Mouse (Mus musculus): ENCODE data around the gene Gm15557. TPM values are rescaled to one million over a fixed set of nuclear protein-coding genes. Genes with fewer than 3 reads are reported as not detected.
A peak's percentile ranks its signal among the peaks of the same experiment; 100 is the strongest.

Gm15557 gene
- polyA plus RNA-seq, 1 experiment: not detected

DNA sequence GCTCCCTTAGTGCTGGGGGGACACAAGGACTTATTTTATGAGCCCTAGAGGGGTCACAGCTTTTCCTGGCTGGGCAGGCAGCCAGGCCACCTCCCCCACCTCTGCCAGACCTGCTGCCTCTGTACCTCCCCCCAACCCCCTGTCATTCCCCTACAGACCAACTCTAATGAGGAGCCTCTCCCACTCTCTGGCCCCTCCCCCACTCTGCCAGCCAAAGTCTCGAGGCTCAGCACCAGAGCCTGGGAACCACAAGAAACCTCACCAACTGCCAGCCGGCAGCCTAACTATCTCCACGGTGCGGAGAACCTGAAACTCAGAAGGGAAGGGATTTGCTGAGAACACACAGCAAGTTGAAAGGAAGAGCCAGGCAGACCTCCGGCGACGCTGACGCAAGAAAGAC is 2.9 kb downstream of the Gm15557 start:
- no peaks in the 10 kb centered on the region for H3K4me1 ChIP-seq (ENCODE audit: control insufficient read depth, insufficient read depth, low read length)
- no peak overlapping the region for H3K27ac ChIP-seq (ENCODE audit: insufficient read depth, low read depth, low read length)
- DNase-seq: no peak
- no peak overlapping the region for H3K4me3 ChIP-seq (ENCODE audit: insufficient read depth, low read depth, low read length)
- WGBS: 16% methylated on average over 8 of the region's 8 CpGs
- no peaks in the 10 kb centered on the region for H3K27me3 ChIP-seq (replicated peaks; ENCODE audit: control insufficient read depth, insufficient read depth, low read length)
- no peaks in the 10 kb centered on the region for H3K36me3 ChIP-seq (ENCODE audit: control insufficient read depth, insufficient read depth, low read length)
- TF ChIP-seq POLR2A (IDR thresholded peaks at IDR 0.05; ENCODE audit: low read depth, low read length) (no peak), CTCF (conservative IDR thresholded peaks at IDR 0.05; ENCODE audit: insufficient read depth, insufficient read length, low read depth, low read length) (no peak)

- Histone ChIP-seq H3K4me1 (ENCODE audit: control insufficient read depth, insufficient read depth, low read length) (no peaks in the 10 kb centered on the region), H3K36me3 (ENCODE audit: control insufficient read depth, insufficient read depth, low read length) (no peaks in the 10 kb centered on the region), H3K27me3 (replicated peaks; ENCODE audit: control insufficient read depth, insufficient read depth, low read length) (no peaks in the 10 kb centered on the region), H3K4me3 (ENCODE audit: insufficient read depth, low read depth, low read length) (no peak overlapping the region), H3K27ac (ENCODE audit: insufficient read depth, low read depth, low read length) (no peak overlapping the region)
- no peak for TF ChIP-seq CTCF (conservative IDR thresholded peaks at IDR 0.05; ENCODE audit: insufficient read depth, insufficient read length, low read depth, low read length)
- no peak for TF ChIP-seq POLR2A (IDR thresholded peaks at IDR 0.05; ENCODE audit: low read depth, low read length)
- no peak for DNase-seq
- 76% methylated on average over 4 of the region's 4 CpGs for WGBS
Observed at GRCm38 (mm10) chr2:155944685-155945084, 4.2 kb downstream of the Gm15557 start.

GRCm38 (mm10) chr2:155945124-155945523 is 4.6 kb downstream of the Gm15557 start, which contains the start of gene Gdf5:
Gdf5 (minus strand) TSS chr2:155945367.
- no peaks in the 10 kb centered on the region for H3K36me3 ChIP-seq (ENCODE audit: control insufficient read depth, insufficient read depth, low read length)
- WGBS: 52% methylated on average over 13 of the region's 13 CpGs
- H3K27me3 ChIP-seq (replicated peaks; ENCODE audit: control insufficient read depth, insufficient read depth, low read length): no peaks in the 10 kb centered on the region
- H3K27ac ChIP-seq (ENCODE audit: insufficient read depth, low read depth, low read length): no peak within 1 kb of the TSS
- no peak for TF ChIP-seq CTCF (conservative IDR thresholded peaks at IDR 0.05; ENCODE audit: insufficient read depth, insufficient read length, low read depth, low read length)
- no peak for TF ChIP-seq POLR2A (IDR thresholded peaks at IDR 0.05; ENCODE audit: low read depth, low read length)
- DNase-seq: no peak
- H3K4me3 ChIP-seq (ENCODE audit: insufficient read depth, low read depth, low read length): no peak within 1 kb of the TSS
- H3K4me1 ChIP-seq (ENCODE audit: control insufficient read depth, insufficient read depth, low read length): no peaks in the 10 kb centered on the region

GRCm38 (mm10) chr2:155945580-155945979 is 5.1 kb downstream of the Gm15557 start:
- no peaks in the 10 kb centered on the region for H3K36me3 ChIP-seq (ENCODE audit: control insufficient read depth, insufficient read depth, low read length)
- no peak overlapping the region for H3K4me3 ChIP-seq (ENCODE audit: insufficient read depth, low read depth, low read length)
- H3K27me3 ChIP-seq (replicated peaks; ENCODE audit: control insufficient read depth, insufficient read depth, low read length): no peaks in the 10 kb centered on the region
- TF ChIP-seq CTCF (conservative IDR thresholded peaks at IDR 0.05; ENCODE audit: insufficient read depth, insufficient read length, low read depth, low read length) (no peak), POLR2A (IDR thresholded peaks at IDR 0.05; ENCODE audit: low read depth, low read length) (no peak)
- WGBS: 68% methylated on average over 5 of the region's 5 CpGs
- no peaks in the 10 kb centered on the region for H3K4me1 ChIP-seq (ENCODE audit: control insufficient read depth, insufficient read depth, low read length)
- DNase-seq: no peak
- H3K27ac ChIP-seq (ENCODE audit: insufficient read depth, low read depth, low read length): no peak overlapping the region

- Histone ChIP-seq H3K36me3 (ENCODE audit: control insufficient read depth, insufficient read depth, low read length) (no peaks in the 10 kb centered on the region), H3K4me3 (ENCODE audit: insufficient read depth, low read depth, low read length) (no peak overlapping the region), H3K27me3 (replicated peaks; ENCODE audit: control insufficient read depth, insufficient read depth, low read length) (no peaks in the 10 kb centered on the region), H3K27ac (ENCODE audit: insufficient read depth, low read depth, low read length) (no peak overlapping the region), H3K4me1 (ENCODE audit: control insufficient read depth, insufficient read depth, low read length) (no peaks in the 10 kb centered on the region)
- 6% methylated on average over 7 of the region's 7 CpGs for WGBS
- peak; percentile 55 for DNase-seq
- no peak for TF ChIP-seq POLR2A (IDR thresholded peaks at IDR 0.05; ENCODE audit: low read depth, low read length)
- peak; percentile 81 for TF ChIP-seq CTCF (conservative IDR thresholded peaks at IDR 0.05; ENCODE audit: insufficient read depth, insufficient read length, low read depth, low read length)
Observed at GRCm38 (mm10) chr2:155946069-155946468, 5.5 kb downstream of the Gm15557 start.

- DNase-seq: no peak
- H3K27me3 ChIP-seq (replicated peaks; ENCODE audit: control insufficient read depth, insufficient read depth, low read length): no peaks in the 10 kb centered on the region
- no peaks in the 10 kb centered on the region for H3K36me3 ChIP-seq (ENCODE audit: control insufficient read depth, insufficient read depth, low read length)
- TF ChIP-seq CTCF (conservative IDR thresholded peaks at IDR 0.05; ENCODE audit: insufficient read depth, insufficient read length, low read depth, low read length) (no peak), POLR2A (IDR thresholded peaks at IDR 0.05; ENCODE audit: low read depth, low read length) (no peak)
- H3K4me3 ChIP-seq (ENCODE audit: insufficient read depth, low read depth, low read length): no peak overlapping the region
- no peaks in the 10 kb centered on the region for H3K4me1 ChIP-seq (ENCODE audit: control insufficient read depth, insufficient read depth, low read length)
- WGBS: 41% methylated on average over 4 of the region's 4 CpGs
- no peak overlapping the region for H3K27ac ChIP-seq (ENCODE audit: insufficient read depth, low read depth, low read length)
Observed at GRCm38 (mm10) chr2:155946499-155946898, 6.0 kb downstream of the Gm15557 start.

DNA sequence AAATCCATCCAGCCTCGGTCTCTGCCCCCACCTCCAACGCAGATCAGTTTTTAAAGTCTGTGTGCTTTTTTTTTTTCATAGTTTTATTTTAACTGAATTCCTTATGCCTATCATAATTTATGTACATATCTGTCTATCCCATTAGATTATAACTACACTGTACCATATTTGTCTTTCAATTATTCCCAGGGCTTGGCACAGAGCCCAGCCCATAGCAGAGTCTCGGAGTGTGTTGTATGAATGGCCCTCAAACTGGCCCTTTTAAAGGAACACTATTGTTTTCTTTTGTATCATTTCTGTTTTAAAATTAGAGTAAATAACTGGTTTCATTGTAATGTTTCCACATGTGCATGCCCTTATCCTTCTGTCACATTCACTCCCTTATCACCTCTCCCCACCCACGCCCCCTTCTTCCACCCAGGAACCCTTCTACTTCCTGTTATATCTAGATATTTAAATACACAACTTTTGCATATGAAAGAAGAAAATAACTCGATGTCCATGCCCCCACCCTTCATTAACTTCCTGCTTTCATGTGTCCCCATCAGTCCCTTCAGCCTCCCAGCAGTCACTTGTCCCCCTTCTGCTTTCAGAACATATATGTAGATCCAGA is 7.0 kb downstream of the Gm15557 start:
- Histone ChIP-seq H3K27me3 (replicated peaks; ENCODE audit: control insufficient read depth, insufficient read depth, low read length) (no peaks in the 10 kb centered on the region), H3K4me3 (ENCODE audit: insufficient read depth, low read depth, low read length) (no peak overlapping the region), H3K4me1 (ENCODE audit: control insufficient read depth, insufficient read depth, low read length) (no peaks in the 10 kb centered on the region), H3K36me3 (ENCODE audit: control insufficient read depth, insufficient read depth, low read length) (no peaks in the 10 kb centered on the region), H3K27ac (ENCODE audit: insufficient read depth, low read depth, low read length) (no peak overlapping the region)
- TF ChIP-seq POLR2A (IDR thresholded peaks at IDR 0.05; ENCODE audit: low read depth, low read length) (no peak), CTCF (conservative IDR thresholded peaks at IDR 0.05; ENCODE audit: insufficient read depth, insufficient read length, low read depth, low read length) (no peak)
- WGBS: 46% methylated on average over 5 of the region's 5 CpGs
- DNase-seq: no peak
